ENCODE assay signal across 11 mouse cellular contexts in the genomic region with DNA sequence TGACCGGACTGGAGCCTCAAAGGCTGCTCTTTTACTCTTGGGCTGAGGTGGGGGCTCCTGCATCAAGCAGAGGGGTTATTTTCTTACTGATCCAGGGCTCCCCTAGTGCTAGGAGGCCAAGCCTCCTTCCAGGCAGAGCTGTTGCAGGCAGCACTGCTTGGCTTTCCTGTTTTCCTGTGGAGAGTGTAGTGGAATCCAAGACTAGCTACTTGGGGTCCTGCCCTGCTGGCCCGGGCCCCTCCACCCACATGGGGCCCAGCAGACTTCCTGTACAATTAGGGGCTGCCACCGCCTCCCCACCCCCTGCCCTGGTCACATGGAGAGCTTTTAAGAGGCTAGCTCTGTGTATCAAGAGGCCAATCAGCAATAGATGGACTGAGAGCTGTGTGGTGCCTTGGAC. TPM values are rescaled to one million over a fixed set of nuclear protein-coding genes. Genes with fewer than 3 reads are reported as not detected.
DNase-seq lines count a peak whose midpoint lies in the region; ATAC-seq lines count a peak whose summit lies in the region.
"Had no signal": no experiment of that assay in that cellular context is flagged by ENCODE, and none has a peak within 500 bp of the region (broad histone marks: within the 10 kb centered on the region; RNA-seq: fewer than 3 reads in every experiment).

No protein-coding gene starts in this region.

- no peak overlapping the region for H3K4me3 ChIP-seq in heart, embryonic 11.5 days (ENCODE audit: low read depth, low read length)
- no peak overlapping the region for H3K4me3 ChIP-seq in midbrain, embryonic 10.5 days
- H3K4me3 ChIP-seq in midbrain, embryonic 16.5 days (ENCODE audit: low read depth, low read length), result no peak overlapping the region
- no peak overlapping the region for H3K4me3 ChIP-seq in intestine, embryonic 15.5 days (replicated peaks)
- no peak overlapping the region for H3K4me3 ChIP-seq in stomach, embryonic 15.5 days (replicated peaks)
- H3K4me3 ChIP-seq: left cerebral cortex, adult 2 months had no signal

- H3K36me3 ChIP-seq in heart, embryonic 11.5 days (ENCODE audit: control insufficient read depth, insufficient read depth, low read length), result no peaks in the 10 kb centered on the region
- 0 out of 2 replicates have a peak, but pooled peaks cover 3% of the 10 kb centered on the region for H3K36me3 ChIP-seq in midbrain, embryonic 10.5 days
- no peaks in the 10 kb centered on the region for H3K36me3 ChIP-seq in midbrain, embryonic 16.5 days (ENCODE audit: control insufficient read depth, insufficient read depth, low read length)
- H3K36me3 ChIP-seq in intestine, embryonic 15.5 days, result no peaks in the 10 kb centered on the region
- H3K36me3 ChIP-seq in stomach, embryonic 15.5 days, result no peaks in the 10 kb centered on the region

- no peak for ATAC-seq in heart, embryonic 11.5 days (replicated peaks; ENCODE audit: insufficient number of reproducible peaks, low FRiP score, low TSS enrichment)
- no peak for ATAC-seq in midbrain, embryonic 16.5 days
- ATAC-seq in intestine, embryonic 15.5 days, result no peak
- ATAC-seq in stomach, embryonic 15.5 days (ENCODE audit: insufficient read depth, low FRiP score, low read depth), result peak; percentile 25; the same call in 1 of the 2 replicates
- ATAC-seq: CD4-positive, CD25-positive, alpha-beta regulatory T cell, adult 4 months had no signal

- H3K4me2 ChIP-seq in heart, embryonic 11.5 days, result peak overlapping the region; percentile 24
- no peak overlapping the region for H3K4me2 ChIP-seq in midbrain, embryonic 16.5 days (ENCODE audit: low read length)
- H3K4me2 ChIP-seq in intestine, embryonic 15.5 days (replicated peaks), result no peak overlapping the region
- no peak overlapping the region for H3K4me2 ChIP-seq in stomach, embryonic 15.5 days

- no peaks in the 10 kb centered on the region for H3K9me3 ChIP-seq in heart, embryonic 11.5 days (replicated peaks; ENCODE audit: control insufficient read depth, low read length)
- H3K9me3 ChIP-seq in midbrain, embryonic 10.5 days (replicated peaks), result no peaks in the 10 kb centered on the region
- no peaks in the 10 kb centered on the region for H3K9me3 ChIP-seq in midbrain, embryonic 16.5 days (replicated peaks; ENCODE audit: control insufficient read depth, low read length, poor library complexity, severe bottlenecking)
- H3K9me3 ChIP-seq in intestine, embryonic 15.5 days, result no peaks in the 10 kb centered on the region
- H3K9me3 ChIP-seq in stomach, embryonic 15.5 days, result no peaks in the 10 kb centered on the region

- 24% methylated on average over 3 of the region's 3 CpGs for WGBS in heart, embryonic 11.5 days (ENCODE audit: insufficient replicate concordance)
- WGBS in midbrain, embryonic 10.5 days, result 42% methylated on average over 3 of the region's 3 CpGs
- WGBS in midbrain, embryonic 16.5 days, result 54% methylated on average over 3 of the region's 3 CpGs
- 25% methylated on average over 3 of the region's 3 CpGs for WGBS in intestine, embryonic 15.5 days
- 24% methylated on average over 3 of the region's 3 CpGs for WGBS in stomach, embryonic 15.5 days

- DNase-seq in heart, postnatal 25 days (ENCODE audit: low spot score), result no peak
- DNase-seq in midbrain, embryonic 10.5 days (ENCODE audit: low spot score), result no peak
- no peak for DNase-seq in left cerebral cortex, postnatal 4 days
- no peak for DNase-seq in adrenal gland, adult (ENCODE audit: inconsistent age in 2 of 2, low spot score in 1 of 2)
- DNase-seq: thymus, adult 18-20 months had no signal

- H3K27ac ChIP-seq in heart, embryonic 11.5 days (ENCODE audit: low read depth, low read length), result peak overlapping the region; percentile 97
- H3K27ac ChIP-seq in midbrain, embryonic 10.5 days (replicated peaks), result peak overlapping the region; percentile 67
- H3K27ac ChIP-seq in midbrain, embryonic 16.5 days (ENCODE audit: low read length), result no peak overlapping the region
- peak overlapping the region; percentile 74 for H3K27ac ChIP-seq in intestine, embryonic 15.5 days
- peak overlapping the region; percentile 73 for H3K27ac ChIP-seq in stomach, embryonic 15.5 days

- H3K9ac ChIP-seq in heart, embryonic 11.5 days (ENCODE audit: low read depth, low read length), result peak overlapping the region; percentile 66; the same call in 1 of the 2 replicates
- H3K9ac ChIP-seq in midbrain, embryonic 16.5 days (ENCODE audit: low read depth, low read length), result no peak overlapping the region
- H3K9ac ChIP-seq in intestine, embryonic 15.5 days, result no peak overlapping the region
- no peak overlapping the region for H3K9ac ChIP-seq in stomach, embryonic 15.5 days

- H3K27me3 ChIP-seq in heart, embryonic 11.5 days (ENCODE audit: control insufficient read depth, insufficient read depth, low read length), result no peaks in the 10 kb centered on the region
- H3K27me3 ChIP-seq in midbrain, embryonic 10.5 days (ENCODE audit: low read depth, poor library complexity, severe bottlenecking), result no peaks in the 10 kb centered on the region
- H3K27me3 ChIP-seq in midbrain, embryonic 16.5 days (ENCODE audit: control insufficient read depth, insufficient read depth, low read depth, low read length), result no peaks in the 10 kb centered on the region
- H3K27me3 ChIP-seq in intestine, embryonic 15.5 days (replicated peaks), result no peaks in the 10 kb centered on the region
- no peaks in the 10 kb centered on the region for H3K27me3 ChIP-seq in stomach, embryonic 15.5 days (replicated peaks)

- intact Hi-C loops in heart, postnatal 25 days (cut with DNase I), result no loop called here
- intact Hi-C loops in left cerebral cortex, postnatal 4 days (cut with DNase I), result no loop called here

- peaks cover 71% of the 10 kb centered on the region for H3K4me1 ChIP-seq in heart, embryonic 11.5 days (ENCODE audit: control insufficient read depth, insufficient read depth, low read length)
- peaks cover 42% of the 10 kb centered on the region for H3K4me1 ChIP-seq in midbrain, embryonic 10.5 days
- H3K4me1 ChIP-seq in midbrain, embryonic 16.5 days (ENCODE audit: control insufficient read depth, insufficient read depth, low read length), result peaks cover 6% of the 10 kb centered on the region; the same call in 1 of the 2 replicates
- H3K4me1 ChIP-seq in intestine, embryonic 15.5 days (replicated peaks), result peaks cover 45% of the 10 kb centered on the region
- peaks cover 47% of the 10 kb centered on the region for H3K4me1 ChIP-seq in stomach, embryonic 15.5 days

RNA-seq across cellular contexts. Expression of gene Fam129b, which starts 12.6 kb away (rescaled TPM):
- polyA plus RNA-seq in heart, embryonic 11.5 days (2014; fragmentation: Nextera tagmentation; extraction: Ambion mirVana), result 21.5 and 24.2 TPM in 2 replicates
- 10 to 100 TPM; 23.8 to 31.9 TPM for total RNA-seq in heart, postnatal 25 days (2021)
- 23.5 and 25.5 TPM in 2 replicates for polyA plus RNA-seq in midbrain, embryonic 10.5 days (2016; fragmentation: Nextera tagmentation; extraction: Ambion mirVana)
- 25.3 and 27.4 TPM in 2 replicates for polyA plus RNA-seq in midbrain, embryonic 16.5 days (2015; fragmentation: Nextera tagmentation; extraction: Ambion mirVana)
- polyA plus RNA-seq in intestine, embryonic 15.5 days (2015; fragmentation: Nextera tagmentation; extraction: Ambion mirVana), result 40.4 and 42.2 TPM in 2 replicates
- polyA plus RNA-seq in stomach, embryonic 15.5 days (2015; fragmentation: Nextera tagmentation; extraction: Ambion mirVana), result 67.1 and 73.6 TPM in 2 replicates
- total RNA-seq in left cerebral cortex, postnatal 4 days (2021), result 10 to 100 TPM; 55.1 to 63.3 TPM

RNA-seq across cellular contexts. Expression of gene Stxbp1, which starts 41.5 kb away (rescaled TPM):
- polyA plus RNA-seq in heart, embryonic 11.5 days (2014; fragmentation: Nextera tagmentation; extraction: Ambion mirVana), result 20.6 and 26.1 TPM in 2 replicates
- 10 to 100 TPM; 11.0 to 11.7 TPM for total RNA-seq in heart, postnatal 25 days (2021)
- 31.4 and 45.6 TPM in 2 replicates for polyA plus RNA-seq in midbrain, embryonic 10.5 days (2016; fragmentation: Nextera tagmentation; extraction: Ambion mirVana)
- 340 and 389 TPM in 2 replicates for polyA plus RNA-seq in midbrain, embryonic 16.5 days (2015; fragmentation: Nextera tagmentation; extraction: Ambion mirVana)
- polyA plus RNA-seq in intestine, embryonic 15.5 days (2015; fragmentation: Nextera tagmentation; extraction: Ambion mirVana), result 21.2 and 22.1 TPM in 2 replicates
- 20.0 and 21.4 TPM in 2 replicates for polyA plus RNA-seq in stomach, embryonic 15.5 days (2015; fragmentation: Nextera tagmentation; extraction: Ambion mirVana)
- total RNA-seq in left cerebral cortex, postnatal 4 days (2021), result 100 to 1,000 TPM; 557 to 578 TPM
